Mouse (Mus musculus) neural tube, embryonic 10.5 days (tissue): ENCODE data around the gene Olfr1256.

Source experiments
- DNase-seq: peaks from one replicate; pipeline ENCODE4 v3.0.0-alpha.2; 2017; ENCODE audit warnings: low spot score; ENCODE audit errors: extremely low spot score

Olfr1256 gene

DNA sequence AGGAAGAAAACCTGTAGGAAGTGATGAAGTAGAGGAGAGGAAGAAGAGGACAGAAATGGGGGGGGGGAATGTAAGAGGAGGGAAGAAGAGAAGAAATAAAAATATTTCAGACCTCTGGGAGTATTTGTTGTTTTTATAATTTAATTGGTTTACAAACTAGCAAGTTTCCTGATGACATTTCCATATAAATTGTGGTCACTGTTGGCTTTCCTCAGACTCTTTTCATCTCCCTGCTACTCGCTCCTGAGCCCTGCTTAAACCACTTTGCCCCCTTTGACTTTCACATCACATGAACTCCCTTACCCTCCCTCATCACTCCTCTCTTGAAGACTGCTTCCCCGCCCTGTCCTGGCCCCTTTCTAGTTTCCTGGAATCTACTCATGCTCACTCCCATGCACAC, at the start of gene Olfr1256:
Gene Olfr1256, minus strand, starts transcription at position 101 of the 400 bp plus-strand sequence.
- no peak for DNase-seq

DNA sequence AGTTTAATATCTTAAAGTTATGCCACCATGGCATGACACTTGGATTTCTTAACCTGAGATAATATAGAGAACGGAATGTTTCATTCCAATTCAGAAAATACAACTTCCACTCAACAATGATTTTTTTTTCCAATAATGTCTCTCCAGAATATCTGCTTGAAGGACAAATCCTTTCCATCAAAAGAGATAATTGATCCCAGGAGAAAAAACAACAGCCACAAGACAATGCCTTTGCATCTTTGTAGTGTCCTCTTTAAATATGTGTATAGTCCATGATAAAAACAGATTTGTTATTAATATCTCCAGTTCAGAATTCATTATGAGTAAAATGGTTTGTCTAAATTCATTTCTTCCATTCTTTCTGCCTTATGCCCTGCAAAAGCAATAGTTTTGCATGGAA, 36.8 kb upstream of the Olfr1256 start, which contains the start of gene Olfr1257:
Gene Olfr1257, plus strand, starts transcription at position 301 of the 400 bp plus-strand sequence.
- no peak for DNase-seq

DNA sequence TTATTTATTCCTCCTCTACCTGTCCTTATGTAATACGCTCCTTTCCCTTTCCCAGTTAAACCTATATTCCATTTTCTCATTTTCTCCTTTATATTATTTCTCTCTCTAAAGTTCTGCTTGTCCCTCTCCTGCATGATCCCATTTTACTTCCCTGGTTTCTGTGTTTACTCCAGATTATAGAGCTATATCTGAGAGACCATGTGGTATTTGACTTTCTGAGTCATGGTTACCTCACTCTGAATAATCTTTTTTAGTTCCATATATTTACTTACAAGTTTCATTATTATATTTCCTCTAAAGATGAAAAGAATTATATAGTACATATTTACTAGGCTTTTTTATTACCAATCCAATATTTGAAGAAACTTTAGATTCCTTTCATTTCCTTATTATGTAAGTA, 7.9 kb upstream of the Olfr1256 start:
- DNase-seq = no peak

DNA sequence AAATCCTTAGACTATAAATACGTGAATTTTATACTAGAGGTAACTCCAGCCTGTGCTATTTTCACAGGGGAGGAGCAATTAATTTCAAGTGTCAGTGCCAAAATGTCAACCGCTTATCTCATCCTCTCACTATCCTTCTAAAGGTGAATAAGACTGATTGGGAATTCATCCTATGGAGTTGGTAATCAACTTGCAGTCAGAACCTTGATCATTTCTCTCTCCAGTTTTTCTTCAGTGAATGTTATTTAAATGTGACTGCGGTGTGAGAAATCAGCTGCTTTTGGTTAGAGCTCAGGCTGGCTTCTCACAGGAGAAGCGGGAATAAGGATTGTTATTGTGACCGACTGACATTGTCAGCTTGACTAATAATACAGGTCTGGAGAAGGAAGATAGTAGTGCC, 6.8 kb upstream of the Olfr1256 start, which contains the start of gene Olfr48:
Gene Olfr48, minus strand, starts transcription at position 101 of the 400 bp plus-strand sequence.
- no peak for DNase-seq

DNA sequence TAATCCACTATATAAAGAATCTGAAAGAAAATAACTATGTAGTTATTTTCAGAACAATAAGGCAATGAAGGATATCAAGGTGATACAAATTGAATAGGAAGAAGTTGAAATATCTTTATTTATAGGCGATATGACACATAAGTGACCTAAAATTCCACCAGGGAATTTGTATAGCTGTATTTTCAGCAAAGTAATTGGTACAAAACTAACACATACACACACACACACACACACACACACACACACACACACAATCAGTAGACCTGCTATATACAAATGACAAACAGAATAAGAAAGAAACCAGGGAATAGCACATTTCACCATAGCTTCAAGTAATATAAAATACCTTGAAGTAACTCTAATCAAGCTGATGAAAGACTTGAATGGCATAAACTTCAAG, 21.1 kb downstream of the Olfr1256 start:
- DNase-seq = no peak

DNA sequence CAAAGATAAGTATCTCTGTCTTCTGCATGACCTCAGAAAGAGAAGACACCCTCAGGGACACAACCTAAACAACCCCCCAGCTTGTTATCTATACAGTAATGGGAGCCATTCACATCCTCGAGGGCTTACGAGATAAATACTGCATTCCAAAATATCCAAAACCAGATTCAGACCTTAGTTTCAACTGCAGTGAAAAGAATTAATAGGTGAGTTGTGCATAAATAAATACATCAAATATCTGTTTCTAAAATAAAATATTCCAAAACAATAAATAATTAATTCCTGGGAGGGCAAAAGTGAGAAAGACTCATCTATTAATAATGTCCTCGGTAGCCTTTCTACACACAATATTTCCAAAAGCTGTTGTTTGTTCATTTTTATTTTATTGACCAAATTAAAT, 29.6 kb downstream of the Olfr1256 start, which contains the start of gene Olfr1255:
Gene Olfr1255, plus strand, starts transcription at position 301 of the 400 bp plus-strand sequence.
- no peak for DNase-seq

DNA sequence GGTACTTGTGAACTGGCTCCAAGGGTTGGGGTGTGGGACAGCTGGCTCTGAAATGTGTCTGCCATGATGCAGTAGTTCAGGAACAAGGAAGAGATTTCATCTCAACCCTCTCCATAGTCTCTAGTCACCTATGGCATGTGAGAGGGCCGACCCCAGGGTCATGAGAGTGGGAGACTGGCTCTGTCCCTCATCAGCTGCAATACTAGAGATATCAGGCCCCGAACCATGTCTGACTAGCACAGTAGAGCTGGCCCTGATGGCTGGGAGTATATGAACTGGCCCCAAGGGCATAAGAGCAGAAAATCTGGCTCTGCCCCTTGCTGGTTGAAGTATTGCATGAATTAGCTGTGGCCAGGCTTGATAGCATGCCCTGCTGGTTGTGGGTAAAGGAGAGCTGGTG, 30.6 kb downstream of the Olfr1256 start:
- no peak for DNase-seq

DNA sequence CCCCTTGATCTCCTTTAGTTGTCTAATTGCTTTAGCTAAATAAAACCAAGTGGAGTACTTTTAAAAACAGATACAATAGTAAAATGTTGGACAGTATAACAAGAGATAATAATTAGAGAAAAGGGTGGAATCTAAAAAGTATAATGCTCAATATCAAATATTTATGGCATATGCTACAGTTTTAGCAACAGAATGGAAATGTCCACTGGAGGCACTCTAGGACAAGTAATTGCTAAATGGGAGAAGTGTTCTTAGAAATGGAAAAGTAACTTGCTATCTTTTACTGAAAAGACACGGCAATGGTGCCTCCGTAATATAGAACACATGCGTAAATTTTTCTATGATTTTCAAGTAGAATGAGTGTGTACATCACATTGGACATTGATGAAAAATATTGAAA, 41.8 kb downstream of the Olfr1256 start:
- no peak for DNase-seq

DNA sequence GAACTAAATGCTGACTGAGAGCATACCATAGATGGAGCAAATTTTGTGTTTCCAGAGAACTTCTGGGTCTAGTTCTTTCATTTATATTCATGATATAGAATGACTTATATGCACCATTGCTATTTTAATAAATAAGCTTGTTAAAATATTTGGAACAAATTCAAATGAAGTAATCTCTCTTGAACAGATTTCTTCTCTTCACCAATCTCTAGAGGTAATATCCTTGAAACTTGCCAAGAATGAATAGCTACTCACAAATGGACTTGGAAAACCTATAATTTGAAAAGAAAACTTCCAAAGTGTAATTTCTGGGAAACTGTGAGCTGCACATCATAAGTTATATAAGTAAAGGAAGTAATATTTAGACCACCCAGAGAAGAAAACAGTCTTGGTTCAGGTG, 47.8 kb downstream of the Olfr1256 start, which contains the start of gene Olfr1254:
Gene Olfr1254, minus strand, starts transcription at position 101 of the 400 bp plus-strand sequence.
- DNase-seq = no peak
